Mouse (Mus musculus) liver (tissue): Measurements from ENCODE around the gene Dus1l.
"Not testable (repeated sequence)": the region's sequence is repeated elsewhere in the genome, so short reads cannot be mapped to it uniquely, and the experiment has no call there.

Experiments used
- DNase-seq: peaks from one replicate; pipeline ENCODE4 v3.0.0-alpha.2; 2020; ENCODE audit warnings: mixed read lengths

Gene Dus1l

DNA sequence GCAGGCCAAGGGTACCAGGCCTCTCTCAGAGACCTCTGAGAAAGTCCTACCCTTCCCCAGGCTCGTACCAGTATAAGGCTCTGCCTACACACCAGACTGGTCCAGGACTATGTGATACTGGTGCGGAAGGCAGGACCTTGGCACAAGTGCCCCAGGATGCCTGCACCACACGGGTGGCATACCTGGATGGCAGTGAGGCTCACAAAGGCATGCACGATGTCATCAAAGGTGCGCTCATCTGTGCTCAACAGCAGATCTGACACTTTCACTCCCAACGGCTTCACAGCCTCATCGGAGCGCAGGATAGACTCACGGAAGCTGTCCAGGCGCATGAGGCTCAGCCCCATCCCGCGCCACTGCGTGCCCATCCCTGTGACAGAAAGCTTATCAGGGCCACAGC, 22.0 kb upstream of the Dus1l start:
- DNase-seq = no peak

DNA sequence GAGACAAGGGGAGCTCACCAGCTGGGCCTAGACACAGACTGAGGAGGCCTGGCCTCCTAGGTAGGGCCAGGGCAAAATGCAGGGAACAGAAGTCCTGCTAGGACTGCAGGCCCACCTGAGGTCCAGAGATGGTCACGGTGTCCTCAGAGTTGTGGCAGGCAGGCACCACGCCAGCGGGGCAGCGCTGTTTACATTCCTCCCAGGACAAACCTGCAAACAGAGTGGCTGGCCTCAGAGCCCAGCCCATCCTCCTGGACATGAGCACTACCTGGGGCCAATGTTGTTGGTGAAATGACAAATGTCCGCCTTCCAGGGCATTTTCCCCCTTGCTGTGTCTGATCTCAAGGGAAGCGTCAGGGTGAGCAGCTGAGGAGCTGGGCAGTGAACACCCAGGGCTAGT, 21.2 kb upstream of the Dus1l start:
- DNase-seq = no peak

DNA sequence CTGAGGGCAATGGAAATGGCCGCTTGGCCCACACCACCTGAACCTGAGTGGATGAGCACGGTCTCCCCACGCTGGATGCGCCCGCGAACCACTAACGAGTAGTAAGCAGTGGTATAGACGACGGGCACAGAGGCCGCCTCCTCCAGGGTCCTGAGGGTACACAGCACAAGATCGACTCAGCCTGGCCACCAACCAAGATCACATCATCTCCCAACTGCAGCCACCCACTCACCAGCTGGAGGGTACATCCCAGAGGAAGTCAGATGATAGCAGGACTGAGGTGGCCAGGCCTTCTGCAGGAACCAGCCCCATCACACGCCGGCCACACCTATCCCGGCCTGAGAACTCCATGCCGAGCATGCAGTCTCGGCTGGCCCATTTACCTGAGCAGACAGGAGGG, 15.9 kb upstream of the Dus1l start:
- DNase-seq = no peak

DNA sequence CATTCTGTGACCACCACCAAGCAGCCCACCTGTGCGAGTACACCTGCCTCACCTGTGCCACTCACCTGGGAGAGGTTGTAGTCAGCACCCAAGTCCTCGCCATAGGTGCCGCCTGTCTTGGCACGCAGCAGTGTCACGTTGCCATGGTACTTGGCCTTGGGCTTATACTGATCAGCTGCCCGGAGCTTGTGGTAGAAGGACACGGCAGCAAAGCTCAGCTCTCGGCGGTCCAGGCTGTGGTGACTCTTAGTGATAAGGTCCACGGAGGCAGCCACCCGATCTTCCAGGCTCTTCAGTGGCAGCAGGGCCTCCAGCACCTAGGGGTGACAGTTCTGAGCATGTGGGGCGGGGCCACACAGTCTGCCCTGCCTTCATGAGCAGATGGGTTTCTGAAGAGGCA, 11.8 kb upstream of the Dus1l start:
- DNase-seq = no peak

DNA sequence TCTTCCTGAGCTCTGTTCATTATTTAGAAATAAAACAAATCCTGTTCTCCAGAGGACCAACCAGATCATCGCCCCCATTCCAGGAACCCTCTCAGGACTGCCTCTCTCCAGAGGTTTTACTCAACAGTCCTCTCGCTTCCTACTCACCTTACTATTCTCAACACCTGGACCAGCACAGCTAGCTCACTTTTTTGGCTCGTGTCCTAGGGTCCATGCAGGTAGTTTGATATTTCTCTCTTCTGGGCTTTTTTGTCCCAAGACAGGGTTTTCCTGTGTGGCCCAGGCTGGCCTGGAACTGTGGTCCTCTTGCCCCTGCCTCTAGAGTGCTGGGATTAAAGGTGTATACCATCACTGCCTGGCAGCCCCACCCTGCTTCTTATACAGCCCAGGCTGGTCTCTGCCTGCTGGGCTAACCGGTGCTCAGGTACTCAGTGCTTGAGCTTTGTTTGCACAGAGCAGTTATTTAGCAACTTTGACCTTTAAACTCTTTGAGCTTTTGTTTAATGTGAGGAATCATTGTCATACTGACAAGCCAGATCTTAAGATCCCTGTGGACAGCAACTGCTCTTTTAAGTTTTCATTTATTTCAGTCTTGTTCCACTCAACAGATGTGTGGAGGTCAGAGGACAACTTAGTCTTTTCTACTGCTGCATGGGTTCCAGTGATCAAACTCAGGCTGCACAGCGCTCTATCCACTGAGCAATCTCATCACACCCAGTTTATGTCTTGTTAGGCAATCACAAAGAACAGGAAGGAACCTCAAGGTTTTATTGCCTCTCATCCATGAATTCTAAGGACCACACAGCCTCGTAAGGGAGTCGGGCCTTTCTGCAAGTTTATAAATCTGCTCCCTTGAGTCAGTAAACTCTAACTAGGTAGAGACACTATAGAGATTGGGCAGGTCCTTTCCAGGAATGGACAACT, 9.4 kb upstream of the Dus1l start:
- no peak for DNase-seq

DNA sequence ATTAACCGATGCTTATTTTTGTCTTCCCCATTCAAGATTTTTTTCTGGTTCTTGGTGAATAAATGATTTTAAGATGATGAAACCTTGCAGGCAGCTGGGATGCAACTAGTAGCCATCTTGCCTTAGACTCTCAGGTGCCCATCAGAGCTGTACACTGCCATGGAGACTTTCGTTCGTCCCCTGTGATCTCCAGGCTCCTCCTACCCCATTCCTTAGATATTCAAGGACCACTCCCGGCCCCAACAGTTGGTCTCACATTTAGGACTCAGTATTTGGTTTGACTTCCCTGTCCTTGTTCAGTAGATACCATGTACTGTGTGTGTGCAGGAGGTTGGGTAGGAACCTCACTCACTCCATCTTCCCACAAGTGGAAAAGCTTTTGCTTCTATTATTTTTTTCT, 8.6 kb upstream of the Dus1l start:
- no peak for DNase-seq

DNA sequence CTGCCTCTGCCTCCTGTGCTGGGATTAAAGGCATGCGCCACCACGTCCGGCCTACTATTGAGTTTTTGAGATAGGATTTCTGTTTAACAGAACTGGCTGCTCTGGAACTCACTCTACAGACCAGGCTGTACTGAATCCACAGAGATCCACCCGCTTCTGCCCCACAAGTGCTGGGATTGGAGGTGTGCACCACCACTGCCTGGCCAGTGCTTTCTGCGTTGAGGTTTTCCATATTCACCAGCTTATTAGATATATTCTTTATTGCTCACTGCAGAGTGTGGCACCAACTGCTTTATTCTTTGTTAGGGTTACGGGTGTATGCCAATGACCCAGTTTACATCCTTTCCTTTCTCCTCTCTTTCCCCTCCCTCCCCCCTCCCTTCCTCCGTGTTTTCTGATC, 8.1 kb upstream of the Dus1l start:
- DNase-seq = no peak

DNA sequence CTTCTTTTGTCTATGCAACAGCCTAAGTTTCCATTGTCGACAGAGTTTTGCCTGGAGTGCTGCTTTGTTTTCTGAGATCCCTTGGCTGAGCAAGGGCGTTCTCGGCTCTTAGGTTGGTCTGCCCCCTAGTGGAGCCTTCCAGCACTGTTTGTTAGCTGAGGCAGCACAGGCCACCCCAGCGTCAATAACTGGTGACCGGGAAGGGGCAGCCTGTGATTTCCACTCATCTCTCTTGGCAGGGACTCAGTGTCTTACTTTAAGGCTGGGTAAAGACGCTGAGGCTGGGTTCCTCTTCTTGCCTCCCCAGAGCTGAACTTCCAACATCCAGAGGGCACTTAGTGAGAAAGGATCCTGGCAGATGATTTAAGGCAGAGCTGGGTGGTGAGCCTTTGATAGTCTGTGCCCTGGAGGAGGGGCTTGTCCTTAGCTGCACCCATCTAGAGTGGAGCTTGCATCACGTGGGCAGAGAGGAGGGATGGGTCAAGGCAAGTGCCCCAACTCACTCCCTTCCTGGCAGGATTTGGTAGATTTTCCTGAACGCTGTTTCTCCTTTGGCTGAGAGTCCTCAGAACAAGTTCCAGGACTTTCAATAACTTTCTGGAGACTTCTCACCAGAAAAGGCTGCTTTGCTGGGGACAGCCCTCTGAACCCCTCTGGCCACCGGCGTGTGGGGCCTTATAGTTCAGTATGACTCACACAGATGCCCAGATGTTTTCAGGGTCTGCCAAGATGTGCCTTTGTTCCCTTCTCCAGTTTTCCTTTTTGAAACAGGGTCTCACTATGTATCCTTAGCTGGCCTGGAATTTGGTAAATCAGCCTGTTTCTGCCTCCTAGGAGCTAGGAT, 4.1 kb upstream of the Dus1l start:
- peak; percentile 84 for DNase-seq

DNA sequence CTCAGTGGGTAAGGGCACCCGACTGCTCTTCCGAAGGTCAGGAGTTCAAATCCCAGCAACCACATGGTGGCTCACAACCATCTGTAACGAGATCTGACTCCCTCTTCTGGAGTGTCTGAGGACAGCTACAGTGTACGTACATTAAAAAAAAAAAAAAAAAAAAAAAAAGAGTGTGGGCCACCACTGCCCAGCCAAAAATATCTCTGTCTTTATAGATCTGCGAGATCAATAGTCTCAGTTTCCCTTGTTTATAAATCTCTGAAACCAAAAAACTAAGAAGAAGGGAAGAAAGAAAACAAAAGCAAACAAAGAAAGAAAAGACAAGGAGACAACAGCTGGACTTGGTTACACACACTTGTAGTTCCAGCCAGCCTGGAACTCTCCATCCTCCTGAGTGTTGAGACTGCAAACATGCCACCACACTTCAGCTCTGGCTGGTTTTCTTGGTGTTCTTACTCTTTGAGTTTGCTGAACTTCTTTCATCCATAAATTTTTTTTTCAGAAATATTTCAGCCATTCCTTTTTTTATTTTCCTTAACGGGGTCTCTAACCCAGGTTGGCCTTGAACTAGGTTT, 3.2 kb upstream of the Dus1l start:
- DNase-seq = no peak

DNA sequence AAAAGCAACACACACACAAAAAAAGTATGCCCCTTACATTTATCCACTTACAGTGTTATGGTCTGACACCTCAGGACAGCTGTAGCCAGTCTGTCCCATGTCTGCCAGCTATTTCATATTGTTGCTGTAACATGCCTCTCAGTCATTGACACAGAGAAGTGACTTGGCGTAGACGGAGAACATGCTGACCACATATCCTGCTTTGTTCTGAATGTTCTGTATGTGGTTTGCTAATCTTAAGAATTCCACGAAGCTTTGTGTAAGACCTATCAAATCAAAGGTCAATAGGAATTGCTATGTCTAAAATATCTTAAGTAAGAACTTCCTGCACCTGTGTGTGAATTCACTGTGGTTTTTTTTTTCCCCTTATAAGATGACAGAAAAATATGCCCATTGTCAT, 2.0 kb upstream of the Dus1l start:
- DNase-seq = no peak

DNA sequence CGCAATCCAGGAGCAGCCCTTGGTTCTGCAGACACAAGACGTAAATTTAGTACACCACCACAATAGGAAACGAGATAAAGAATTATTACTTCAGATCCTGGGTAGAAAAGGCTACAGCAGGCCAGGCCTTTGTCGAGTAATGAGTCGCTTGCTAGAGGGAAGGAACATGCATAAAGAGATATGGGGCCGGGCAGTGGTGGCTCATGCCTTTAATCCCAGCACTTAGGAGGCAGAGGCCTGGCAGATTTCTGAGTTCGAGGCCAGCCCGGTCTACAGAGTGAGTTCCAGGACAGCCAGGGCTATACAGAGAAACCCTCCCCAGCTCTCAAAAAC, 377 bp upstream of the Dus1l start:
- no peak for DNase-seq

DNA sequence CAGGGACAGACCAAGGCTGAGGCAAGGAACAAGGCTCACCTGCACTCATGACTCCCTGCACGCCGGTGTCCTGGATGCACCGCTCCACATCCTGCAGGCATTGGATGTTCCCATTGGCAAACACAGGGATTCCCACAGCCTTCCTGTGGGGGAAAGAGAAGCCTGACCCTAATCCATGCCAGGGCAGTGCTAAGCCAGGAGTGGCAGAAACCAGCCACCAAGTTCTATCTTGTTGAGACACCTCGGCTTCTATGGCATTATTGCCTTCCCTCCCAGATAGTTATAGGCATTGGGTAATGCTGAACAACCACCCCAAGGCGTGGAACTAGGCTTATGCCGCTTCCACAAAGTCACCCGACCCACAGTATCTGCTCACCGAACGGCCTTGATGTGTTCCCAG, 3.6 kb downstream of the Dus1l start:
- DNase-seq = no peak

DNA sequence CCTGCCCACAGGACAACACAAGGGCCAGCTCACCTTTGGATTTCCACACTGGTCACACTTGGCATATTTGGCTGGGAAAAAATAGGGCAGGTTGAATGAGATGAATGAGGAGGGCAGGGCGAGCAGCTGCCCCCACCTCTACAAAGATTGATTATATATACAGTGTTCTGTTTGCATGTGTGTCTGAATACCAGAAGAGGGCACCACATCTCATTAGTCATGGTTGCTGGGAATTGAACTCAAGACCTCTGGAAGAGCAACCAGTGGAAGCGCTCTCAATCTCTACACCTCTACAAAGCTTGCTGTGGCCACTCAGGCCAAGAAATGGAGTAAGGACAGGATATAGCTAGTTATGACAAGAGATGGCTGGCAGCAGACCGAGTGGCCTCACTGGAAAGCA, 6.4 kb downstream of the Dus1l start:
- no peak for DNase-seq

DNA sequence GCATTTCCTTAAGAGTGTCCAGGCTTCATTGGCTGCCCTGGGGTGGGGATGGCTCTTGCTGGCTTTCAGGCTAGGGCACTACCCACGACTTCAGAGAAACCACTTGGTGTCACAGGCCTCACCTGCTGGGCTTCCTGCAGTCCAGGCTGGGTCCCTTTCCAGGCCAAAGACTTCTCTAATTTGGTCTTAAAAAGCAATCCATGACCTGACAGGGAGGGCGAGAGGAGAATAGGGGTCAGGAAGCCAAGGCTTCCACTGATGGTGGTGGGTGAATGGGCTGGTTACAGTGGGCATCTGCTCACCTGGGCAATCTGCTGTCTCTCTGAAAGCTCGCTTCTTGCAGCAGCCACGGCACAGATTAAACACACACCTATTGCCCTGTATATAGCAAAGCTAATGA, 6.8 kb downstream of the Dus1l start:
- no peak for DNase-seq

DNA sequence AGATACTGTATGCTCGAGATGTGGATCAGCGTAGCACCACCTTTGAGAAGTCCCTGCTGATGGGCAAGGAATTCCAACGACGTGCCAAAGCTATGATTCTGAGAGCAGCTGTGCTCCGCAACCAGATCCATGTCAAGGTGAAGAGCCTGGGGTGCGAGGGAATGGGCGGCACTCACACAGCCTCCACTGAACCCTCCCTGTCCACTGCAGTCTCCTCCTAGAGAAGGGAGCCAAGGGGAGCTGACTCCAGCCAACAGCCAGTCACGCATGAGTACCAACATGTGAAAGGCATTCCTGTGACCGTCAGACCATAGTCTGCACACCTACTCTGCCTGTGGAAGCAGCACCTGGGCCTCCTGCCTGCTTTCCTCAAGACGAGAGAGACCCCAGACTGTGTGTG, 7.7 kb downstream of the Dus1l start:
- DNase-seq = not testable (repeated sequence)

DNA sequence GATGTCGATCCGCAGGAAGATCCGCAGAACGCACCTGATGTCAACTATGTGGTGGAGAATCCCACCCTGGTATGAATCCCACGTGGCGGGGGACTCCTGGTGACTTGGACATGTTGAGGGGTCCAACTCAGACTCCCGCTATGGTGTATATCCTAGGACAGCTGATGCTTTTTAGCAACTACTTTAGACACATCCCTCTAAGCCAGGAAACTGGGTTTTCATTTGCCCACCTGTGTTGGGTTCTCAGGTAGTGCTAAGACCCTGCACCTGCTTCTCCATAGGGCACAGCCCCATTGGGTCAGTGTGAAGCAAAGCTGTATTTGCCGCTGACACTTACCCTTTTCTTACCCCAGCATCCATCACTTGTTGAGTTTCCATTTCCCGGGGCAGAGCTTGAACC, 11.1 kb downstream of the Dus1l start:
- no peak for DNase-seq

DNA sequence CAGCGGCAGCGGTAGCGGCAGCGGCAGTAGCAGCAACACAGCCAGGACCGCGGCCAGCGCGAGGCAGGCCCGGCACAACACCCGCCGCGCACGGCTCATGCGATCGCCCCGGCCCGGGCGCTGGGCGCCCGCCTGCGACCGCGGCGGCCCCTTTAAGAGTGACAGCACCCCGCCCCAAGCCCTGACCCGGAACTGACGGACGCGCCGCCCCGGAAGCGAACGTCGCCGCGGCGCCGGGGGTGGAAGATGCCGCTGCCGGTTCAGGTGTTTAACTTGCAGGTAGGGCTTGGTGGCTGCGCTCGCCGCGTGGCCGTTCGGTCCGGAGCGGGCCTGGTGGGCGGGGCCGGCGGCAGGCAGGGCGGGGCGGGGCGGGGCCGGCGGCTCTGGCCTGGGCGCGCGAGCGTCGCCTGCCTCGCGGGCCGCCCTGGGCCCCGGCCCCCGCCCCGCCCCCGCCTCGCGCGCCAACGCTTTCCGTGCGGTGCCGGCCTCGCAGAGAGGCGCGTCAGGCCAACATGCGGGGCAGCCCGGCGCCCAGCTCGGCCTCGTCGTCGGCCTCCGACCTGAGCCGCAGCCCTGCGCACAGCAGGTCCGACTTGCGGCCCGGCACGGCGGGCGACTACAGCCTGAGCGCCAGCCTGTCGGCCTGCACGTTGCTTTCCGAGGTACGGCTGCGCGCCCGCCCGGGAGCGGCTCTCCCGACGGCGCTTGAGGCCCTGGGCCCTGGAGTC, 12.0 kb downstream of the Dus1l start, which contains the start of the genes Rfng and Gps1:
TSS of gene Rfng (minus strand) at position 144 of the 728 bp plus-strand sequence.
TSS of gene Gps1 (plus strand) at position 209 of the 728 bp plus-strand sequence.
- peak; percentile 87 for DNase-seq

DNA sequence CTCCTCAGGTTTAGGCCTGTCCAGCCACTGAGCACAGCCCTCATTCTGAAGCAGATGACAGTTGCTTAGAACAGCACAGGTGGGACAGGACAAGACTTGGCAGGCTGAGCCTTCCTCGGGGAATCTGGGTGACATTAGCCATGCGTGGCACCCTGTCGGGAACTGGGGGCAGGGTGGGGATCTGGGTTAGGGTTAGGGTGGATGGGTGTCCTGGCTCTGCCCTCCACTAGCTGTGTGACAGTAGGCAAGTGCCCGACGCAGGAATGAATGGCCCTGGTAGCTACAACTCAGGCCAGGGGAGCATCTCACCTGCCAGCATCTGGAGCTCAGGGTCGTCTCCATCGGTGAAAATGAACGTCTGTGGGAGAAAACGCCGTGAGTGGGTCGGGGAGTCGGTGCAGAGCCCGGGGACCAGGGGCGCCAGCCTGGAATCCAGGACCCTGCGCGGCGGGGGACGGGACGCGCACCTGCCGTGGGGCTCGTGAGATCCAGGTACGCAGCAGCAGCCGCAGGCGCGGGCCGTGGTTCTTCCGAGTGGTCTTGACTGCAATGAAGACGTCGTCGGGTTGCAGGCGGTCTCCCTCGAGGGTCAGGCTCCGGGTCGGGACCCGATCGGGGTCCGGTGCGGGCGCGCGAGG, 12.7 kb downstream of the Dus1l start:
- DNase-seq = no peak

DNA sequence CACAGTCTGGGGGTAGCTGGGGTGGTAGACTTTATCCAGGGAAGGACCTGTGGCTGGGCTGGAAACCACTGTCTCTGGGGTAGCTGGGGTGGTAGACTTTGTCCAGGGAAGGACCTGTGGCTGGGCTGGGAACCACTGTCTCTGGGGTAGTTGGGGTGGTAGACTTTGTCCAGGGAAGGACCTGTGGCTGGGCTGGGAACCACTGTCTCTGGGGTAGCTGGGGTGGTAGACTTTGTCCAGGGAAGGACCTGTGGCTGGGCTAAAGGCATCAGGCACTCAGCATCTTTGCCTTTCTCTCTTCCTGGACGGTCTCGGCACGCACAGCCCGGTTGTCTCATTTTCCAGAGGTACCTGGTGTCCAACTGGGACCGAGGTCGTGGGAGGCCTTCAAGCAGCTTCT, 14.8 kb downstream of the Dus1l start:
- DNase-seq = not testable (repeated sequence)

DNA sequence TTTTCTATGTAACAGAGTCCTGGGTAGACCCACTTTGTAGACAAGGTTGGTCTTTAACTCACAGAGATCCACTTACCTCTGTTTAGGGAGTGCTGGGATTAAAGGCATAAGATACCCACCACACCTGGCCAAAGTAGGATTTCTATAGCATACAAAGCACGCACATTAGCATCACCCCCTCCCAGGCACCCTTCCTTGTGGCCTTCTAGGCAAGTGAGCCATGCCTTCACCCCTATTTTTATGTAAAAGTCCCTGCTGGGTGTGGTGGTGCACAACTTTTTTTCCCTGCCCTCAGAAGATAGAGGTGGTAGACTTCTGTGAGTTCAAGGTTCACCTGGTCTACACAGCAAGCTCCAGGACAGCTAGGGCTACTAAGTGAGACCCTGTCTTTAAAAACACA, 16.3 kb downstream of the Dus1l start:
- DNase-seq = no peak

DNA sequence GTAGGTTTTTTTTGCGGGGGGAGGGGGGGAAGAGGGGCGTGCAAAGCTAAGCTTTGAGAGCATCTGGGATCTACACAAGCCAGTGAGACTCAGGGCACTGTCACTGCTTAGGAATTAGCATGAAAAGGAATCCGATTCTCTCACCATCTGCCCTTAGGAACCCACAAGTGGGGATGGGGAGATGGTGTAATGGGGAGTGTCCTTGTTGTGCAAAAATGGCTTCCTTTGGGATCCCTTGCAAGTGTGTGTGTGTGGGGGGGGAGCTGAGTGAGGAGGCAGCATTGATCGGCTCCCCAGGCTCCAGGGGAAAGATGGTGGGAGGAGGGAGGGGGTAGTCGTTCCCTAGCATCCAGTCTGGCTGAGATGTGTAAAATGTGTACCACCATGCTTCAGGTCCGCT, 19.1 kb downstream of the Dus1l start:
- DNase-seq = peak; percentile 0

DNA sequence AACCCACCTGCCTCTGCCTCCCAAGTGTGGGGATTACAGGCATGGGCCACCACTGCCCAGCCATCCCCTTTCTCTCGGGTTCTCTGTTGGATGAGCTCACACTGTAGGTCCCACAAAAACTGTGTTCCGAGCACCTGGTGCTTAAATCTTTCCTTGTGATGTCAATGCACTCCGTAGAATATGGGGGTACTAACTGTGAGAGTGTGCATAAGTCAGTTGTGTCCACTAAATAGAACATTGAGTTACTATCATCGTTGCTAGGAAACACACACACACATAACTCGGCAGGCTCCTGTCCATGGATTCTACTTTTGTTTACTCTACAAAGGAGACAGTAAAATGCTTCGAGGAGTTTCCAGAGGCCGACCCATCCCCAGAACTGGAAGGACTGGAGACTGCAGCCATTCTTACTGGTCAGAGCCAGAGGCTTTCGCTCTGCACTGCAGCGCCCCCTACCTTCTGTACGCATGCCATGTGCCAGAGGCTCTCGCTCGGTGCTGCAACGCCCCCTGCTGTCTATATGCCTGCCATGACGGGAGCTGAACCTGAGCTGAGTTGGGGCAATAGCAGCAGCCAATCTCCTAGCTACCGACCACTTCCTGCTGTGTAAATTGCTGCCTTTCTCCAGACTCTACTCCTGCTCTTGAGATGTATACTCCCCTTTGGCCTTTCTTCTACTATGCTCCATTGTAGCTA, 20.3 kb downstream of the Dus1l start:
- DNase-seq = peak; percentile 93
